Mouse (Mus musculus): ENCODE results near the gene Otub1.

GRCm38 (mm10) chr19:7226511-7226914 is 20.4 kb upstream of the Otub1 start:
- TF ChIP-seq MAFK (IDR thresholded peaks at IDR 0.05; ENCODE audit: insufficient replicate concordance, low read length) (no peak), ZC3H11A (IDR thresholded peaks at IDR 0.05; ENCODE audit: low read depth, low read length) (no peak), CTCF (conservative IDR thresholded peaks at IDR 0.05 in 1 of 2, IDR thresholded peaks at IDR 0.05 in 1 of 2; ENCODE audit: low read depth in 2 of 2, low read length in 2 of 2) (no peak), POLR2AphosphoS2 (IDR thresholded peaks at IDR 0.05; ENCODE audit: low read depth, low read length) (no peak), CHD2 (IDR thresholded peaks at IDR 0.05; ENCODE audit: low read length) (no peak), POLR2A (IDR thresholded peaks at IDR 0.05; ENCODE audit: low read depth, low read length) (no peak), MAZ (IDR thresholded peaks at IDR 0.05; ENCODE audit: low read depth, low read length) (no peak), EP300 (IDR thresholded peaks at IDR 0.05; ENCODE audit: low read length) (no peak), PAX5 (IDR thresholded peaks at IDR 0.05; ENCODE audit: low read length) (no peak)

All from CH12.LX (cell line).